Mouse (Mus musculus) cerebellum, adult 2 months (tissue): ENCODE results near the gene Ubac2.

Experiments used
- CTCF ChIP-seq: fragments of 200-500 bp; IDR thresholded peaks from 2 replicates; pipeline ENCODE4 v1.5.1; 2011; ENCODE audit warnings: low read depth, mild to moderate bottlenecking, control low read depth, low read length, moderate library complexity, borderline replicate concordance; ENCODE audit not compliant: insufficient read depth
- POLR2A ChIP-seq: fragments of 200-500 bp; IDR thresholded peaks from 2 replicates; pipeline ENCODE4 v1.6.1; 2011; ENCODE audit warnings: low read length, control low read depth, borderline replicate concordance; ENCODE audit not compliant: insufficient read depth

GRCm38 (mm10) chr14:121876860-121877259 lies 1.6 kb upstream of the Ubac2 start:
- TF ChIP-seq CTCF (no peak), POLR2A (no peak)
